Mouse (Mus musculus) heart, postnatal 0 days (tissue): ENCODE measurements around the gene Pin4. TPM values are rescaled to one million over a fixed set of nuclear protein-coding genes. Genes with fewer than 3 reads are reported as not detected.
A peak's percentile ranks its signal among the peaks of the same experiment; 100 is the strongest.

ENCODE experiments used
- ATAC-seq: fragments of 200-750 bp; cut with Nextera tagmentation; 2 replicates; pipeline ENCODE4 v1.8.0; 2017; ENCODE audit warnings: low read depth, moderate number of reproducible peaks, moderate library complexity; ENCODE audit not compliant: insufficient read depth
- DNase-seq: peaks from one replicate; pipeline ENCODE4 v3.0.0-alpha.2; 2016; ENCODE audit warnings: low spot score
- H3K27ac ChIP-seq: fragments of 300-500 bp; sonication (generic); 2 replicates; pipeline ENCODE4 v1.5.1; 2014; ENCODE audit warnings: low read depth, mild to moderate bottlenecking
- H3K27me3 ChIP-seq: fragments of 300-500 bp; sonication (generic); 2 replicates; pipeline ENCODE4 v1.6.1; 2014; ENCODE audit warnings: low read length, mixed read lengths; ENCODE audit not compliant: control insufficient read depth, insufficient read depth
- H3K36me3 ChIP-seq: fragments of 300-500 bp; sonication (generic); replicated peaks from 2 replicates; pipeline ENCODE4 v1.6.1; 2014; ENCODE audit warnings: low read length, mixed read lengths; ENCODE audit not compliant: control insufficient read depth, insufficient read depth
- H3K4me1 ChIP-seq: fragments of 300-500 bp; sonication (generic); 2 replicates; pipeline ENCODE4 v1.6.1; 2014; ENCODE audit warnings: antibody characterized with exemption; ENCODE audit not compliant: control insufficient read depth, insufficient read depth
- H3K4me2 ChIP-seq: fragments of 300-500 bp; sonication (generic); 2 replicates; pipeline ENCODE4 v1.6.1; 2014; ENCODE audit warnings: low read depth, mild to moderate bottlenecking, low read length, moderate library complexity
- H3K4me3 ChIP-seq: fragments of 300-500 bp; sonication (generic); 2 replicates; pipeline ENCODE4 v1.5.1; 2014; ENCODE audit warnings: low read depth, low read length
- H3K9ac ChIP-seq: fragments of 300-500 bp; sonication (generic); replicated peaks from 2 replicates; pipeline ENCODE4 v1.6.1; 2014; ENCODE audit warnings: low read depth, low read length, mixed read lengths
- H3K9me3 ChIP-seq: fragments of 300-500 bp; sonication (generic); replicated peaks from 2 replicates; pipeline ENCODE4 v1.6.1; 2016; ENCODE audit warnings: low read length; ENCODE audit not compliant: control insufficient read depth
- CTCF ChIP-seq: IDR thresholded peaks from 2 replicates; pipeline ENCODE4 v1.5.1; 2016; ENCODE audit warnings: antibody characterized with exemption, control low read depth, low read depth
- EP300 ChIP-seq: IDR thresholded peaks from 2 replicates; pipeline ENCODE4 v1.6.1; 2016; ENCODE audit warnings: antibody characterized with exemption, low read depth
- WGBS: fragments of 180-500 bp; shearing (Covaris S2); extraction: QIAGEN DNeasy Blood & Tissue Kit; methylation state at CpG from one replicate; pipeline ENCODE4 v1.1.7; 2014; 5-methylcytosine and 5-hydroxymethylcytosine counted together
- polyA plus RNA-seq: library from polyadenylated mRNA; unstranded; fragments of >200 nt; fragmentation: Nextera tagmentation; extraction: Ambion mirVana; gene quantifications from 2 replicates; pipeline ENCODE4 v1.2.1, GENCODE M21; 2015
- total RNA-seq: library from RNA; depleted of rRNA; stranded (reverse); fragments of >200 nt; gene quantifications from 2 replicates; pipeline ENCODE4 v1.2.3, GENCODE M21; 2014; ENCODE audit warnings: low replicate concordance

The Pin4 gene
- total and polyA plus RNA-seq, 2 experiments from 2014 or later = 69.3 TPM; not detected in 1

GRCm38 (mm10) chrX:102115676-102116075 lies 3.6 kb upstream of the Pin4 start:
- 45% methylated on average over 4 of the region's 4 CpGs for WGBS

GRCm38 (mm10) chrX:102121321-102121720 lies 2.1 kb downstream of the Pin4 start:
- H3K27me3 ChIP-seq = no peaks in the 10 kb centered on the region
- H3K9ac ChIP-seq = no peak overlapping the region
- WGBS = 68% methylated on average over 2 of the region's 2 CpGs
- H3K4me3 ChIP-seq = no peak overlapping the region
- 0 out of 2 replicates have a peak, but pooled peaks cover 7% of the 10 kb centered on the region for H3K36me3 ChIP-seq
- DNase-seq (no peak), ATAC-seq (no peak)
- H3K9me3 ChIP-seq = no peaks in the 10 kb centered on the region
- no peaks in the 10 kb centered on the region for H3K4me1 ChIP-seq
- H3K4me2 ChIP-seq = no peak overlapping the region
- no peak for TF ChIP-seq CTCF
- no peak for TF ChIP-seq EP300
- no peak overlapping the region for H3K27ac ChIP-seq

More at GRCm38 (mm10) chrX:102115676-102116075, 3.6 kb upstream of the Pin4 start:
- Histone ChIP-seq H3K27ac (no peak overlapping the region), H3K9me3 (no peaks in the 10 kb centered on the region), H3K4me1 (no peaks in the 10 kb centered on the region), H3K4me3 (no peak overlapping the region), H3K36me3 (no peaks in the 10 kb centered on the region), H3K4me2 (no peak overlapping the region), H3K9ac (no peak overlapping the region), H3K27me3 (no peaks in the 10 kb centered on the region)
- ATAC-seq (no peak), DNase-seq (no peak)
- TF ChIP-seq EP300 (no peak), CTCF (no peak)

- WGBS = 54% methylated on average over 1 of the region's 1 CpGs
- ATAC-seq = no peak
Measured at GRCm38 (mm10) chrX:102141157-102141556, 21.9 kb downstream of the Pin4 start.

GRCm38 (mm10) chrX:102156618-102157422 lies 37.6 kb downstream of the Pin4 start, which contains the start of gene Ercc6l:
Gene Ercc6l, minus strand, starts transcription at chrX:102157091.
- no peaks in the 10 kb centered on the region for H3K9me3 ChIP-seq
- ATAC-seq (peak; percentile 99), DNase-seq (peak; percentile 80)
- TF ChIP-seq CTCF (no peak), EP300 (no peak)
- peak within 1 kb of the TSS; percentile 81 for H3K27ac ChIP-seq
- peak within 1 kb of the TSS; percentile 64 for H3K4me2 ChIP-seq
- H3K36me3 ChIP-seq = no peaks in the 10 kb centered on the region
- no peaks in the 10 kb centered on the region for H3K4me1 ChIP-seq
- WGBS = 12% methylated on average over 42 of the region's 42 CpGs
- peak within 1 kb of the TSS; percentile 60 for H3K4me3 ChIP-seq
- H3K27me3 ChIP-seq = no peaks in the 10 kb centered on the region
- H3K9ac ChIP-seq = peak within 1 kb of the TSS; percentile 50; the same call in 1 of the 2 replicates

More at GRCm38 (mm10) chrX:102141157-102141556, 21.9 kb downstream of the Pin4 start:
- TF ChIP-seq EP300 (no peak), CTCF (no peak)
- Histone ChIP-seq H3K4me1 (no peaks in the 10 kb centered on the region), H3K27ac (no peak overlapping the region), H3K27me3 (no peaks in the 10 kb centered on the region), H3K4me3 (no peak overlapping the region), H3K4me2 (no peak overlapping the region), H3K9me3 (no peaks in the 10 kb centered on the region), H3K9ac (no peak overlapping the region), H3K36me3 (peaks cover 4% of the 10 kb centered on the region; the same call in 1 of the 2 replicates)
- no peak for DNase-seq

GRCm38 (mm10) chrX:102157423-102157791 lies 38.2 kb downstream of the Pin4 start:
- Histone ChIP-seq H3K27ac (peak overlapping the region; percentile 81), H3K4me1 (no peaks in the 10 kb centered on the region), H3K9me3 (no peaks in the 10 kb centered on the region), H3K27me3 (no peaks in the 10 kb centered on the region), H3K36me3 (no peaks in the 10 kb centered on the region), H3K4me3 (peak overlapping the region; percentile 60), H3K9ac (peak overlapping the region; percentile 42; the same call in 1 of the 2 replicates), H3K4me2 (peak overlapping the region; percentile 48)
- DNase-seq (no peak), ATAC-seq (no peak)
- TF ChIP-seq EP300 = no peak
- TF ChIP-seq CTCF = peak; percentile 17
- WGBS = 43% methylated on average over 5 of the region's 5 CpGs
